Mouse (Mus musculus): ENCODE measurements at regions not wholly inside any gene's neighbourhood (a gene's known extent, or its start where the extent isn't known, plus 50 kb on each side); places are given as distances from the start of the nearest gene placed in this dataset.
A peak's percentile ranks its signal among the peaks of the same experiment; 100 is the strongest.

DNA sequence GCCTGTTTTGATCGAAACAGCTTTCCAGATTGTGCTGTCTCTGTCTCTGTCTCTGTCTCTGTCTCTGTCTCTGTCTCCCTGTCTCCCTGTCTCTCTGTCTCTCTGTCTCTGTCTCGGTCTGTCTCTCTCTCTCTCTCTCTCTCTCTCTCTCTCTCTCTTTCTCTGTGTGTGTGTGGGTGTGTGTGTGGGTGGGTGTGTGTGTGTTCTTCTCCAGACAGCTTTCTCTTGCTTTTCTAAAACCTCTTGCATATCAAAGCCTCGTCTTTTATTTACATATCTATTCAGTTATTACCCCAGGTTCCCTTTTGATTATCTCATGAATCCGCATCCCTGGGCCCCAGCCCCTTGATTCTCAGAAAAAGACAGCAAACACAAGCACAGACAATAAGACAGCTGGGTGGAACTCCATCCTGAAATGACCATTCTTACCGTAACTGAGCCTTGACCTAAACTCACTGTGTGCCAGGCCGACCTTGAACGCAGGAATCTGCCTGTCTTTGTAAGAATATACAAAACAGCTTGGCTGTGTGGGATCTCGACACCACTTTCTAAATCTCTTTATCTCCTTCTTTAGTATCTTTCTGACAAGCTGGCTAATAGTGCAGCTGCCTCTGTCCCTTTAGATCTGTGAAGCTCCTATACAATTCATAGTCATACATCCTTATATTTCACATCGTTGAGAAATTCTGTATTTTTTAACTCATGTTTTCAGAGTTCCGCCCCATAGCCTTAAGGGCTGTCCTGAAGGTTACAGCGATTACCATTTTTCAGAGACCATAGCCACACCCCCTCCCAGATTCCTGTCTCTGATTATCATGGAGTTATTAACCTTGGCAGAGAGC lies 141.3 kb downstream of the Rnd3 start:
- Histone ChIP-seq H3K4me3 (replicated peaks) (no peak overlapping the region), H3K27ac (no peak overlapping the region), H3K9ac (no peak overlapping the region), H3K4me2 (replicated peaks) (no peak overlapping the region), H3K36me3 (no peaks in the 10 kb centered on the region), H3K27me3 (replicated peaks) (no peaks in the 10 kb centered on the region), H3K9me3 (no peaks in the 10 kb centered on the region), H3K4me1 (replicated peaks) (no peaks in the 10 kb centered on the region)
- no peak for ATAC-seq
- WGBS: 47% methylated on average over 11 of the region's 11 CpGs

DNA sequence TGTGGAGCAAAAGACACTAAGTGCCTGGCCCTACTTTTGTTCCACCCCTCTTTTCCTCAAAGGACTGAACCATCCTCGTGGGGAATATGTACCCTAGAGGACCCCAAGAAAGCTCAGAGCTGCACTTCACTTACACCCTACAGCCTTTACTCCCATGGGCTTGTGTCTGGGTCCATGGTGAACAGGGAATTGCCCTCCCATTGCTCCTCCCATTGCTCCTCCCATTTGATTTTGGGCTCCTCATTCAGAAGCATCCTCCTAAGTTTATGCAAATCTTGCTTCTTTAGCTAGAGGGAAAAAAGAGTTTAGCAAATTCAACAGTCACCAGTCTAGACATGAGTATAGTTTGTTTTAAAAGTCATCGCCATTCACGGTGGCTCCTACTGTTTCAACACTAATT lies 142.1 kb downstream of the Rnd3 start:
- ATAC-seq: no peak
- Histone ChIP-seq H3K27ac (no peak overlapping the region), H3K4me1 (replicated peaks) (no peaks in the 10 kb centered on the region), H3K36me3 (no peaks in the 10 kb centered on the region), H3K9me3 (no peaks in the 10 kb centered on the region), H3K27me3 (replicated peaks) (no peaks in the 10 kb centered on the region), H3K4me2 (replicated peaks) (no peak overlapping the region), H3K4me3 (replicated peaks) (no peak overlapping the region), H3K9ac (no peak overlapping the region)
- 78% methylated on average over 3 of the region's 3 CpGs for WGBS

DNA sequence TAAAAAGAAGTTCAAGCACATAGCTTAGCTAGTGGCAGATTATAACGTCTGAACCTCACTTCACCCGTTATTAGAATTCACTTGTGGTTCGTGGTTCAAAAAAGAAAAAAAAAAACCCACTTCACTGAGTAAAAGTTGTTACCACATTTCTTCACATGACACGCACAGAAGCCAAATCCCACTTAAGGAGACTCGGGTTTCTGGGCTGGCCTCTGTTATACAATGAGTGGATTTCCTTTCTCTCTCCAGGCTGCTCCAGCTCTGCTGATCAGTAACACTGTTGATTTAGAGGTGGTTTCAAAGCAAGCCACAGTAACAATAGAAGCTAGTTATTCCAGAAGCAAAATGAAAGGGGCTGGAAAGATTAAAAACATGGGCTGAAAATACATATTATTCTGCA lies 147.4 kb downstream of the Rnd3 start:
- WGBS: 66% methylated on average over 5 of the region's 5 CpGs

DNA sequence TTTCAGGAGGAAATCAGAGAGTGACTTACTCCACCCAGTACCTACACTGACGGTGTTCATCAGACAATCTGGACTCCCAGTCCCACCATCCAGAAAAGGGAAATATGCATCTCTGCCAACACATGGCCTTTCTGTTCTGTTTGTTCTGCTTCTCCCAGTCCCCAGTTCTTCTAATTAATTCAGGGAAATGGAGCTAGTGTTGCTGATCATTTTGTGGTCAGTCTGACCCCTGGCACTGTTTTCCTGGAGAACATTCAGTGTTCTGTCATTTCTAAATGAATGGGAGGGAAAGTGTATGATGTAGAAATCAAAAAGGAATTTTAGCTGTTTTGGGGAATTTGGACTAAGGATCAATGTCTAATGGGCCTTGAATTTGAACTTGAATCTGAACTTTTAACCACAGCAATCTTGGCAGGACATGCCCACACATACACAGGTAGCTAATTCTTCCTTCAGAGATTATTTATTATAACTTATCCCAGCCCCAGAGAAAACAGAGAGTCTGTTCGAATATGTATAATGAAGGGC lies 165.0 kb downstream of the Rnd3 start:
- WGBS: 82% methylated on average over 2 of the region's 2 CpGs
- Histone ChIP-seq H3K27ac (no peak overlapping the region), H3K9me3 (no peaks in the 10 kb centered on the region), H3K4me2 (replicated peaks) (no peak overlapping the region), H3K4me1 (replicated peaks) (no peaks in the 10 kb centered on the region), H3K4me3 (replicated peaks) (no peak overlapping the region), H3K9ac (no peak overlapping the region), H3K27me3 (replicated peaks) (no peaks in the 10 kb centered on the region), H3K36me3 (no peaks in the 10 kb centered on the region)
- ATAC-seq: no peak

More for the DNA sequence above, 147.4 kb downstream of the Rnd3 start:
- Histone ChIP-seq H3K9me3 (no peaks in the 10 kb centered on the region), H3K36me3 (no peaks in the 10 kb centered on the region), H3K4me3 (replicated peaks) (no peak overlapping the region), H3K9ac (no peak overlapping the region), H3K27me3 (replicated peaks) (no peaks in the 10 kb centered on the region), H3K4me1 (replicated peaks) (no peaks in the 10 kb centered on the region), H3K4me2 (replicated peaks) (no peak overlapping the region), H3K27ac (no peak overlapping the region)
- ATAC-seq: no peak

DNA sequence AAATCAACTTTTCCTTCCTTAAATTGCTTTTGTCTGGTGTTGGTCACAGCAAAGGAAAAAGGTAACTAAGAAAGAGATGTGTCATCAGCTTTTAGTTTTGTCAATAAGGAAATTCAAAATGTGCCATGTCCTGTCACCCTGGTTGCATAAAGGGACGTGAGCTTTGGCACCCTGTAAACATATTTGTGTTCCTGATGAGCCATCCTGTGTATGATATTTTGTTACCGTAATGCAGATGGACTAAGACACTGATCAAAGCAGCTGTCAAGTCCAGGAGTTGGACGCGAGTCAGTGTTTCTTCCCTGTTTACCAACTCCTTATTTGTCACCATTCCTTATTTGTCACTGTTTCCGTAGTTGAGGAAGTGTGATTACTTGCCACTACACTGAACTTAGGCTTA lies 166.3 kb downstream of the Rnd3 start:
- Histone ChIP-seq H3K9ac (no peak overlapping the region), H3K9me3 (no peaks in the 10 kb centered on the region), H3K4me2 (replicated peaks) (no peak overlapping the region), H3K4me3 (replicated peaks) (no peak overlapping the region), H3K27me3 (replicated peaks) (no peaks in the 10 kb centered on the region), H3K4me1 (replicated peaks) (no peaks in the 10 kb centered on the region), H3K36me3 (no peaks in the 10 kb centered on the region), H3K27ac (no peak overlapping the region)
- ATAC-seq: no peak
- WGBS: 78% methylated on average over 5 of the region's 5 CpGs

DNA sequence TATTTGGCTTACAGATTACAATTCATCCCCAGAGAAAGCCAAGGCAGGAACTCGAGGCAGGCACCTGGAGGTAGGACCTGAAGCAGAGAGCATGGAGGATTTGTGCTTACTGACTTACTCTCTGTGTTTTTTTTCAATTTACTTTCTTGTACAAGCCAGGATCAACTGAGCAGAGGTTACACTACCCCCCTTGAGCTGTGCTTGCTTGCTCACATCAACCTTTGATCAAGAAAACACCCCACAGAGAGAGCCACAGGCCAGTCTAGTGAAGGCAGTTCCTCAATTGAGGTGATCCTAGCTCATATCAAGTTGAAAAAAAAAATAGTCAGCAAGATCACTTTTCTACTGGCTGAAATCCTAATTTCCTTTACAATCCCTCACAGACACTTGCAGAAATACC lies 170.6 kb downstream of the Rnd3 start:
- Histone ChIP-seq H3K4me2 (replicated peaks) (no peak overlapping the region), H3K9me3 (no peaks in the 10 kb centered on the region), H3K4me3 (replicated peaks) (no peak overlapping the region), H3K27me3 (replicated peaks) (no peaks in the 10 kb centered on the region), H3K9ac (no peak overlapping the region), H3K36me3 (no peaks in the 10 kb centered on the region), H3K4me1 (replicated peaks) (no peaks in the 10 kb centered on the region), H3K27ac (no peak overlapping the region)
- ATAC-seq: no peak
- 83% methylated on average over 1 of the region's 1 CpGs for WGBS

DNA sequence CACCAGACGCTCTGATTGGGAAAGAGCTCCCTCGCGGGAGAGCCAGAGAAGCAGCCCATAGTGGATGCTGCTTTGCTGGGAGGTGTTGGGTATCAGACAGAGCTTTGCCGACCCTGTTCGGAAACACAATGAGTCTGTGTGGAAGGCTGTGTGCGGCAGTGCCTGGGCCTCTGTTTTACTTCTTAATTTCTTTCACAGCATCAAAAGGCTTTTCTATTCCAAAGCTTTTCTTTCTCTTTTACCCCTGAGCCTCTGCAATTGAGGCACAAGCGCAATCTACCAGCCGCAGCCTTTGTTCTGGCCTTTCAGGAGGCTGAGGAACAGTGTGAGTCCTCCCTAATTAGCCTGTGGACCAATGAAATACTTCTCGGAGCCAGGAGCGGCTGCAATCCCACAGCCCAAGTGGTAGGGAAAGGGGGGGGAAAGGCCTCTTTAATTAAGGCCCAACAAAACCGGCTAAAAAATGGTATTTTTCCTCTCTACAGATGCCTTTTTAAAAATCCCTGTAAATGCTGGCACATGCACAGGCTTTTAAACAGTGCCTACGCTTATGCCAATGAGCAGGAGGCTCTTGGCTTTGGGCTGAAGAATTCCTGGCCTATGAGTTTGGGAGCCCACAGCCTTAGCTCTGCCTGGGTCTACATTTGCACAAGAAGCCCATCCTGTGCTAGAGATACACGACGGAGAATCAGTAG lies 177.6 kb downstream of the Rnd3 start:
- Histone ChIP-seq H3K4me3 (replicated peaks) (no peak overlapping the region), H3K36me3 (no peaks in the 10 kb centered on the region), H3K4me2 (replicated peaks) (peak overlapping the region; percentile 24; the same call in 1 of the 2 replicates), H3K27me3 (replicated peaks) (no peaks in the 10 kb centered on the region), H3K9ac (peak overlapping the region; percentile 10; the same call in 1 of the 2 replicates), H3K4me1 (replicated peaks) (0 out of 2 replicates have a peak, but pooled peaks cover 8% of the 10 kb centered on the region), H3K9me3 (no peaks in the 10 kb centered on the region), H3K27ac (no peak overlapping the region)
- 33% methylated on average over 14 of the region's 14 CpGs for WGBS
- no peak for ATAC-seq

DNA sequence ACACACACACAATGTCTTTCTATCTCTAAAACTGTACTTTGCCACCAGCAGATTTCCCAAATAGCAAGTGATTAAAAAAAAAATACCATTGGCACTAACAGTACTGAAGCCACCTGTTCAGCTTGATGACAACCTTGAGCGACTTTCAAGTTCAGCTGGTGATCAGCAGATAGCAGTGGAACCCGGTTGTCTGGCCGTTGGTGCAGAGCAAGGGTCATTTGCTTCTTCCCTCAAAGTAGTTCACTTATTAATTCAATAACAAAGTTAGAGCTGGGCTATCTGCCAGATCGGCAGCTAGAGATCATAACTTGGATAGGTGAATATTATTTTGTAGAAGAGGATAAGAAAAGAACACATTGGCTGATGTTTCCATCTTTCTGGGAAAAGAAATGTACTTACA lies 180.5 kb downstream of the Rnd3 start:
- no peak for ATAC-seq
- no peak overlapping the region for H3K4me2 ChIP-seq (replicated peaks)
- WGBS: 50% methylated on average over 4 of the region's 4 CpGs

DNA sequence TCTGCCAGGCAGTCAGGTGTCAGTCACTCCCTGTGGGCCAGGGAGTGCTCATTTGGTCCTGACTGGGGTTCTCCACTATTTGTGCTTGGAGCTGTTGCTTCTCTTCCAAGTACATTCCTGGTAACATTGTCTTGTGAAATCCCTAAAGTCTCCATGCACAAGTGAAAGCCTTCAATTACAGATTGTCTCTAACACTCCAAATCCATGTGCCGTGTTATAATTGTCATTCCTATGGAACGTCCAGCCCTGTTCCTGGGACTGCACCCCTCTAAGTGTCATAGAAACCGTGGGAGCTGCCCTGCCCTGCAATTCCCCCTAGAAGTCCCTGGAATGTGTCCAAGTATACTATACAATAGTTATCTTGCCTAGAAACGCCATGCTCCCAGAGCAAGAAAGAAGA lies 181.1 kb downstream of the Rnd3 start:
- ATAC-seq: no peak

More for the DNA sequence above, 180.5 kb downstream of the Rnd3 start:
- no peaks in the 10 kb centered on the region for H3K9me3 ChIP-seq
- no peak overlapping the region for H3K27ac ChIP-seq
- 0 out of 2 replicates have a peak, but pooled peaks cover 8% of the 10 kb centered on the region for H3K4me1 ChIP-seq (replicated peaks)
- H3K4me3 ChIP-seq (replicated peaks): no peak overlapping the region
- no peak overlapping the region for H3K9ac ChIP-seq
- H3K36me3 ChIP-seq: no peaks in the 10 kb centered on the region
- H3K27me3 ChIP-seq (replicated peaks): no peaks in the 10 kb centered on the region

DNA sequence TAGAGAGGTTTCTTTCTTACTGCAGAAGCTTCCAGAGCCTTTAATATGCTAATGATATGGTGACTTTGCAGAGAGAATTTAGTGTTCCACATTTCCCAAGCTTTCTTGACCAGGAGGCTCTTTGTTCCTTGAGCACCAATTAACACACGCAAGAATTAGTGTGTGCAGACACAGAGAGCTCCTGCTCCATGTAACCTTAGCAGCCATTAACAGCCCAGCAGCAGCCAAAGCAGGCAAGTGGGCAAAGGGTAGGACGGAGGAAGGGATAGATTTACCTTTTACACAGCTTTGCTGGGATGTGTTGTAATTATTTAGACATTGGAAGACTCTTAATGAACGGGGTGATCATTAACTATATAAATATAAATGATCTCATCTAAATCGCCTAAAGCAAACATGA lies 181.8 kb downstream of the Rnd3 start:
- Histone ChIP-seq H3K4me1 (replicated peaks) (0 out of 2 replicates have a peak, but pooled peaks cover 8% of the 10 kb centered on the region), H3K4me2 (replicated peaks) (no peak overlapping the region), H3K27ac (no peak overlapping the region), H3K36me3 (no peaks in the 10 kb centered on the region), H3K9ac (no peak overlapping the region), H3K27me3 (replicated peaks) (no peaks in the 10 kb centered on the region), H3K4me3 (replicated peaks) (no peak overlapping the region), H3K9me3 (no peaks in the 10 kb centered on the region)
- WGBS: 55% methylated on average over 4 of the region's 4 CpGs
- ATAC-seq: no peak

More for the DNA sequence above, 181.1 kb downstream of the Rnd3 start:
- H3K4me2 ChIP-seq (replicated peaks): no peak overlapping the region
- no peak overlapping the region for H3K4me3 ChIP-seq (replicated peaks)
- H3K27ac ChIP-seq: no peak overlapping the region
- no peak overlapping the region for H3K9ac ChIP-seq
- H3K27me3 ChIP-seq (replicated peaks): no peaks in the 10 kb centered on the region
- WGBS: 26% methylated on average over 4 of the region's 4 CpGs
- H3K9me3 ChIP-seq: no peaks in the 10 kb centered on the region
- 0 out of 2 replicates have a peak, but pooled peaks cover 8% of the 10 kb centered on the region for H3K4me1 ChIP-seq (replicated peaks)
- H3K36me3 ChIP-seq: no peaks in the 10 kb centered on the region

DNA sequence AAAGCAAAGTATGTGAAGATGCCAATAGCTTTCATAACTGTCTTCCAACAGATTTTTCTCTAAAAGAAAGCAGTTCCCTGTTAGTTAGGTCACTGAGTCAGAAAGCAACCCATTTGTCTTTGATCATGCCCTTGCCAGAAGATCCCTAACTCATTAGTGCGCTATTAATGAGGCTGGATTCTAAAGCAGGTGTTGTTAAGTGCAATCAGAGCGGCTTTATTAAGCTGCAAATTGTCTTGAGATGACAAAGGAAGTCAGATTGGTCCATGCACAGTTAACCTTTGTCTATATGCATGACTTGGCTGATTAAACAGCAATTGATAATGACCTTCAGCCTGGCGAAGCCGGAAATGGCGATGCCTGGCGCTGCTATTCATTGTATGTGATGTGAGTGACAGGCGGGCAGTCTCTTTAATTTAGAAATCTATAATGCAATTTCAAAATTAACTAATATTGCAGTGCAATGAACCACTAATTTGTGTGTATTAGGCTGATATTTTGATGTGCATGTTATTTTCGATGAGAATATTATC lies 183.4 kb downstream of the Rnd3 start:
- Histone ChIP-seq H3K4me1 (replicated peaks) (0 out of 2 replicates have a peak, but pooled peaks cover 4% of the 10 kb centered on the region), H3K9me3 (no peaks in the 10 kb centered on the region), H3K27me3 (replicated peaks) (no peaks in the 10 kb centered on the region), H3K9ac (no peak overlapping the region), H3K4me2 (replicated peaks) (no peak overlapping the region), H3K27ac (no peak overlapping the region), H3K4me3 (replicated peaks) (no peak overlapping the region), H3K36me3 (no peaks in the 10 kb centered on the region)
- WGBS: 78% methylated on average over 8 of the region's 8 CpGs
- ATAC-seq: no peak

DNA sequence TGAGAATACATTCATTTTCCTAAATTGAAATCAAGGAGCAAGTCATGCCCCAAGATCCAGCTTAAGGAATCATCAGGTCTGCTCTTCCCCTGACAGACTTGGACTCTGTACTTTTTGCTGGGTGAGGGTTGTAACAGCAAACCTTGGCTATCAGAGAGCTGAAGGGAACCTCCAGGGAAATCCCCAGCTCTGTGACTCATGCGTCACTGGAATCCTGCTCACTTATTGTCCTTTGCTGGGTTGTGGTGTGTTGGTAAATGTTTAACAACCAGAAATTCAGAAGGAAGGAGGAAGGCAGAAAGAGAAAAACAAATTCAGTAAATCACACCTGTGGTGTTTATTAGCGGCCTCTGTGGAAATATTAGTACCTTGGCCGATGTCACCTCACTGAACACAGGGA lies 184.8 kb downstream of the Rnd3 start:
- H3K27me3 ChIP-seq (replicated peaks): no peaks in the 10 kb centered on the region
- ATAC-seq: peak; percentile 96
- H3K4me1 ChIP-seq (replicated peaks): 0 out of 2 replicates have a peak, but pooled peaks cover 4% of the 10 kb centered on the region
- H3K36me3 ChIP-seq: no peaks in the 10 kb centered on the region
- H3K9me3 ChIP-seq: no peaks in the 10 kb centered on the region
- no peak overlapping the region for H3K4me2 ChIP-seq (replicated peaks)
- no peak overlapping the region for H3K4me3 ChIP-seq (replicated peaks)
- H3K9ac ChIP-seq: no peak overlapping the region
- no peak overlapping the region for H3K27ac ChIP-seq
- WGBS: 58% methylated on average over 3 of the region's 3 CpGs
